In the genomic region with DNA sequence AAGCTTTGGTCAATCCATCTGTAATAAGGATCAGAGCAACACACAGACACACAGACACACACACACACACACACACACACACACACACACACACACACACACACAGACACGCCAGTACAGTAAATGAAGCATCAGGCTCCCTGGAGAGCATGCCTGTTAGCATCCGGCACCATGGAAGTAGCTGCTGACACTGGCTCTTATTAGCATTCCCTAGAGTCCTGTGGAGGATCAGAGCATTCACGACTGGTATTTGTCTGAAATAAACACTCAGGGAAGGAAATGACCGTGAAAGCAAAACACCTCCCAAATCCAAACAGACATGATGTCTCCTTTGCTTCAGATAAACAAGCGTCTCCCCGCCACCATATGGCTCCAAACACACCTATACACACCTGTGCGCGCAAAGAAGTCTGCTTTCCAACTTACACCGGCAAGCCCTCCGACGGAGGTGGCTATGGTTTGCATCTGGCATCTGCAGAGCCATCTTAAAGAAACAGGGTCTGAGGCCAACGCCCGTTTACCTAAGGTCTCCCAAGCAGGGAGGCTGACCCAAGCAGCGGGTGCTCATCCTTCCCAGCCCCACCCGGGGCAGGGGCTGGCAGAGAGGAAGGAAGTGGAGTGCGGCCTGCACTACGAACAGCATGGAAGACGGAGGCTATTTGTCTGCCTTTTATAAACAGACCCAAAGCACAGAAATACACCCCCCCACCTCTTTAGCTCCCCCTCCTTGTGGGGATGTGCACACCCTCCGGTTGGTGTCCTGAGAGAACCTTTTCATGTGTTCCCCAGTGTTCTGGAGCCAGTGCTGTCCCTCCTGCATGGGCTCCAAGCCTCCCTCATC, we compare ENCODE assay signal across 12 mouse cellular contexts. TPM values are rescaled to one million over a fixed set of nuclear protein-coding genes. Genes with fewer than 3 reads are reported as not detected.
DNase-seq lines count a peak whose midpoint lies in the region; ATAC-seq and TF ChIP-seq lines count a peak whose summit lies in the region.
"Had no signal": no experiment of that assay in that cellular context is flagged by ENCODE, and none has a peak within 500 bp of the region (broad histone marks: within the 10 kb centered on the region; RNA-seq: fewer than 3 reads in every experiment).

No protein-coding gene starts in this region.

- no peak for ATAC-seq in lung, embryonic 14.5 days (ENCODE audit: insufficient read depth)
- no peak for ATAC-seq in stomach, embryonic 15.5 days (ENCODE audit: insufficient read depth, low FRiP score, low read depth)

- peaks cover 90% of the 10 kb centered on the region for H3K4me1 ChIP-seq in heart, embryonic 10.5 days
- H3K4me1 ChIP-seq in lung, embryonic 14.5 days (ENCODE audit: insufficient read depth): peaks cover 29% of the 10 kb centered on the region
- peaks cover 50% of the 10 kb centered on the region for H3K4me1 ChIP-seq in stomach, embryonic 15.5 days

- no peaks in the 10 kb centered on the region for H3K9me3 ChIP-seq in heart, embryonic 10.5 days
- no peaks in the 10 kb centered on the region for H3K9me3 ChIP-seq in lung, embryonic 14.5 days (ENCODE audit: low read depth, low read length)
- H3K9me3 ChIP-seq in stomach, embryonic 15.5 days: no peaks in the 10 kb centered on the region

- H3K4me3 ChIP-seq in heart, embryonic 10.5 days: peak overlapping the region; percentile 10; the same call in 1 of the 2 replicates
- H3K4me3 ChIP-seq in lung, embryonic 14.5 days (ENCODE audit: low read depth, low read length): no peak overlapping the region
- H3K4me3 ChIP-seq in stomach, embryonic 15.5 days (replicated peaks): no peak overlapping the region
- H3K4me3 ChIP-seq: midbrain, embryonic 12.5 days had no signal

- peak overlapping the region; percentile 40 for H3K4me2 ChIP-seq in lung, embryonic 14.5 days
- H3K4me2 ChIP-seq in stomach, embryonic 15.5 days: no peak overlapping the region
- H3K4me2 ChIP-seq: midbrain, embryonic 12.5 days had no signal

- no peaks in the 10 kb centered on the region for H3K27me3 ChIP-seq in heart, embryonic 10.5 days (ENCODE audit: insufficient read depth, poor library complexity, severe bottlenecking)
- no peaks in the 10 kb centered on the region for H3K27me3 ChIP-seq in lung, embryonic 14.5 days (ENCODE audit: insufficient read depth, low read length)
- no peaks in the 10 kb centered on the region for H3K27me3 ChIP-seq in stomach, embryonic 15.5 days (replicated peaks)

- 59% methylated on average over 19 of the region's 19 CpGs for WGBS in heart, embryonic 10.5 days
- 32% methylated on average over 19 of the region's 19 CpGs for WGBS in lung, embryonic 14.5 days
- 36% methylated on average over 19 of the region's 19 CpGs for WGBS in stomach, embryonic 15.5 days

- H3K27ac ChIP-seq in heart, embryonic 10.5 days: peak overlapping the region; percentile 32; the same call in 1 of the 2 replicates
- no peak overlapping the region for H3K27ac ChIP-seq in lung, embryonic 14.5 days (ENCODE audit: low read depth)
- peak overlapping the region; percentile 35; the same call in 1 of the 2 replicates for H3K27ac ChIP-seq in stomach, embryonic 15.5 days
- H3K27ac ChIP-seq: midbrain, embryonic 12.5 days had no signal

- TF ChIP-seq CTCF in lung, embryonic 14.5 days (IDR thresholded peaks at IDR 0.05; ENCODE audit: low read depth): no peak

- peaks cover 15% of the 10 kb centered on the region for H3K36me3 ChIP-seq in heart, embryonic 10.5 days
- no peaks in the 10 kb centered on the region for H3K36me3 ChIP-seq in lung, embryonic 14.5 days (ENCODE audit: insufficient read depth)
- no peaks in the 10 kb centered on the region for H3K36me3 ChIP-seq in stomach, embryonic 15.5 days
- H3K36me3 ChIP-seq: midbrain, embryonic 12.5 days had no signal

- no peak overlapping the region for H3K9ac ChIP-seq in lung, embryonic 14.5 days
- H3K9ac ChIP-seq in stomach, embryonic 15.5 days: no peak overlapping the region
- H3K9ac ChIP-seq: midbrain, embryonic 12.5 days had no signal

- intact Hi-C loops in heart, postnatal 10 days (cut with DNase I): loop anchor here (10.0 kb wide), 1 partner anchor 186 kb away; no protein-coding TSS in a partner anchor

- DNase-seq in heart, embryonic 10.5 days (ENCODE audit: low spot score): no peak
- DNase-seq in heart, postnatal 10 days: no peak
- peak; percentile 36 for DNase-seq in testis, postnatal 10 days (ENCODE audit: low spot score)
- DNase-seq in testis, postnatal 14 days (ENCODE audit: low spot score): no peak
- DNase-seq in lung, embryonic 14.5 days: no peak
- DNase-seq in frontal cortex, adult 2 months (ENCODE audit: extremely low spot score in 1 of 2, low spot score in 1 of 2): no peak
- DNase-seq in kidney, postnatal 14 days: no peak
- DNase-seq: cerebellum, postnatal 36 days; layer of hippocampus, adult 9-11 months; liver had no signal

RNA-seq across cellular contexts. Expression of a gene that starts 3.9 kb away (rescaled TPM):
- polyA plus RNA-seq in heart, embryonic 10.5 days (2016; fragmentation: Nextera tagmentation; extraction: Ambion mirVana): 3.4 and 3.9 TPM in 2 replicates
- 10 to 100 TPM; 87.9 to 93.7 TPM for total RNA-seq in heart, postnatal 10 days (2021)
- 10.2 and 12.0 TPM in 2 replicates for polyA plus RNA-seq in lung, embryonic 14.5 days (2014; fragmentation: Nextera tagmentation; extraction: Ambion mirVana)
- polyA plus RNA-seq in stomach, embryonic 15.5 days (2015; fragmentation: Nextera tagmentation; extraction: Ambion mirVana): 6.8 and 6.9 TPM in 2 replicates
- polyA plus RNA-seq in frontal cortex, adult 2 months (2012; rRNA removed): 13.2 and 15.0 TPM in 2 replicates
